Mouse (Mus musculus) layer of hippocampus, postnatal 14 days (tissue): Measurements from ENCODE around the gene Rasgrf1. TPM values are rescaled to one million over a fixed set of nuclear protein-coding genes. Genes with fewer than 3 reads are reported as not detected.

ENCODE experiments used
- DNase-seq, 2 experiments: peaks; one replicate each; pipeline ENCODE4 v3.0.0; 2021 to 2022; ENCODE audit warnings: low spot score in 2 of 2, mixed read lengths in 1 of 2
- total RNA-seq, 2 experiments: library from RNA; stranded (reverse); gene quantifications; 2 replicates each; pipeline ENCODE4 v1.2.3; 2021

The Rasgrf1 gene
- total RNA-seq, 2 experiments from 2014 or later, result 248 to 271 TPM

GRCm38 (mm10) chr9:89967716-89968115, 58.0 kb downstream of the Rasgrf1 start:
- DNase-seq, result no peak

GRCm38 (mm10) chr9:89968836-89969450, 59.2 kb downstream of the Rasgrf1 start:
- DNase-seq, result no peak

DNA sequence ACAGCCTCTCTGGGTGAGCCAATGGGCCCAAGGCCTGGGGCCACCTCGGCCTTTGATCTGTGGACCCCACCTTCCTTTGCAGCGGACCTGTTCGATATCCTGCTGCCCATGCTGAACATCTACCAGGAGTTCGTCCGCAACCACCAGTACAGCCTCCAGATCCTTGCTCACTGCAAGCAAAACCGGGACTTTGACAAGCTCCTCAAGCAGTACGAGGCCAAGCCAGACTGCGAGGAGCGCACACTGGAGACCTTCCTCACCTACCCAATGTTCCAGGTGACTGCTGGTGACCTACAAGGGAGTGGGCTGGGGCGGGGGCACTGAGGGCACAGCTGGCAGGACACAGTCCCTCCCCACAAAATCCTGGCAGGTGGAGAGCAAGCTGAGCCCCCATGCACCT, 60.6 kb downstream of the Rasgrf1 start:
- DNase-seq, result no peak

DNA sequence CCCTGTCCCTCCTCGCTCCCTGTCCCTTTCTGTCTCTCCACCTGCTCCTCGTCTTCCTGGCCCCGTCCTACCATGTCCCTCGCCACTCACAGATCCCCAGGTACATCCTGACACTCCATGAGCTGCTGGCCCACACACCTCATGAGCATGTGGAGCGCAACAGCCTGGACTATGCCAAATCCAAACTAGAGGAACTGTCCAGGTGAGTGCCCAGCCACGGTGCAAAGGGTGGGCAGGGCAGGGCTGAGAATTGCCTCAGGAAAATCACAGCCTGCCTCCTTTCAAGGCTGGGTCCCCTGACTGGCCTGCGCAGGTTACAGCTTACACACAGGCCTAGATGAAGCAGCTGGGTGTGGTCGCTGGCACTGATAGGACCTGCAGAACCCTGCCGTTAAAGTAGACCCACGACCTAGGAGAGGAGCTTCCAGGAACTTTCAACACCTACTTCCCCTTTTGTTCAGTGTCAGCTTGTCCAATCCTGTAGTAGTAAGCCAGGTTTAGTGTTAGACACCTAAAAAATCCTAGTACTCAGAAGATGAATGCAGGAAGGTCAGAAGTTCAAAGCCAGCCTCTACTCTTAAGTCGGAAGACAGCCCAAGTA, 61.3 kb downstream of the Rasgrf1 start:
- DNase-seq, result no peak

GRCm38 (mm10) chr9:89972321-89972720, 62.6 kb downstream of the Rasgrf1 start:
- DNase-seq, result no peak

GRCm38 (mm10) chr9:89973856-89974255, 64.1 kb downstream of the Rasgrf1 start:
- peak; percentile 29 to 64 for DNase-seq

GRCm38 (mm10) chr9:89974463-89974931, 64.8 kb downstream of the Rasgrf1 start:
- DNase-seq, result peak; percentile 26 to 56

GRCm38 (mm10) chr9:89976366-89976940, 66.7 kb downstream of the Rasgrf1 start:
- no peak for DNase-seq

DNA sequence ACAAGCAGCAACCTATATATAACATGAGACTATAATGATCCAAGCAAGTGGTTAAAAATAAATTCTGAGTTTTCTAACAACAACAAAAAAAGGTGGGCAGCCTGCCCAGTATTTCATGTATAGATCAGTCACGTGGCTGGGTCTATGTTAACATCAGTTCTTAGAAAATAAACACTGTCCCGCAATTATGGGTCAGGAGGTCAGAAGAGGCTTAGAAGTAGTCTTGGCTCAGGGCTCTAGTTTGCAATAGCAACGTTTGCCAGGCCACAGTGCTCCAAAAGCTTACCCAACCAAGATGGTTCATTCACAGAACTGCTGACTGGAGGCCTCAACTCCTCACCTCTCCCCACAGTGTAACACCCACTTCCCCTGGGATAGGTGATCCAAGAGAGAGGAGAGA, 69.5 kb downstream of the Rasgrf1 start:
- no peak for DNase-seq

DNA sequence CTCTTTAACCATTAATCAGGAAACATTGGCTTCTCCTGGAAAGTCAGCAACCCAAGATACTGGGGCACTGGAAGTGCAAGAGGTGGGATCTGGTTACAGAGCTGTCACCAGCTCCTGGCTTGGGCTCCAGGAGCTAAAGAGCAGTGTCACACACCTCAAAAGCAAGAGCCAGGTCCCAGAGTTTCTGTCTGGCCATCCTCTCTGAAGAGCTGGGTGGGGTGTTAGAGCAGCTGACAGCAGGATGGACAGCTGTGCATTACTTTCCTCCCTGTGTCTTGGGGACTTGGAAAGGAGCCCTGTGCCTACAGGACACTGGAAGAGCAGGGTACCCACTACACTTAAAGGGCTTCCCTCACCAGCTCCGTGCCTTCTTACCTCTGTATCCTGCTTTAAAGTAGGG, 72.5 kb downstream of the Rasgrf1 start:
- no peak for DNase-seq

- no peak for DNase-seq
Measured at GRCm38 (mm10) chr9:89988053-89988452, 78.3 kb downstream of the Rasgrf1 start.

DNA sequence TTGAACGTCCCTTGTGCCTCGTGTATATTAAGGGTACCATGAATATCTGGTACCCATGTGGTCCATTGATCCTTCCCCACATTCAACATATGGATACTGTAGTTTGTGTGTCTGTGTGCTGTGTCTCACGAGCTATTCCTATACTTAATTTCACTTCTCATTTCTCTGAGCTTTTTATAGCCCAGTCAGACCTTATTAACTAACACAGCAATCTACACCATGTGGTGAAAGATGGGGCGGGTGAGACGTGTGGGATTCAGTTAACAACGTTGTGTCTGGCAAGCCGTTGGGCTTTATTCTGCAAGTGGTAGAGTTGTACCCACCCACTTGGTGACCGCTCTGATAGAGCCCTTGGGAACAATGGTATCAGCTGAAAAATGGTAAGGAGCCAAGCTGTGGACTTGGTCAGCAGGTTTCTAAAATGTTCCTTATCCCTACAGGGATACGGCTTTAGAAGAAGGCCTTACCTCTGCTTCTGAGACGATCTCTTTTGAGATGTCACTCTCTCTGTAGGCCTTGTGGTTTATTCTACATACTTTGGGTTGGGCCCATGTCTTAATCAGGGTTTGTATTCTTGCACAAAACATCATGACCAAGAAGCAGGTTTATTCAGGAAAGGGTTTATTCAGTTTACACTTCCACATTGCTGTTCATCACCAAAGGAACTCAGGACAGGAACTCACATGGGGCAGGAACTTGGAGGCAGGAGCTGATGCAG, 79.3 kb downstream of the Rasgrf1 start:
- no peak for DNase-seq

DNA sequence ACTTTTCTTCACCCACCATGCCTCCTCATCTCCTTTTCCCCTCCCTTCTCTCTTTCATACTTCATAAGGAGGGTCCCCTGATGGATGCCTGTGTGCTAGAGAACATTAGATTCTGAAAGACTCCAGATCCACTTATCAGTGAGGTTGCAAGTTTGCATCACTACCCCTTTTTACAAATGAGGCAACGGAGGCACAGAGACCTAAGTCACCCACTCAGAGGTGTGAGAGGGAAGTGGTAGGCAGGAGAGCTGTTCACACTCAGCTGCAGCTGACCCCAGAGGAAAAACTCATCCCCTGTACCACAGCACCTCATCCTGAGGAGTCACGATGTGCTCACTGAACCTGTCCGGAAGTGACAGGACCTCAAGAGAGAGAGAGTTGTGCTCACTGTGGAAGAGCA, 96.7 kb downstream of the Rasgrf1 start:
- no peak for DNase-seq

DNA sequence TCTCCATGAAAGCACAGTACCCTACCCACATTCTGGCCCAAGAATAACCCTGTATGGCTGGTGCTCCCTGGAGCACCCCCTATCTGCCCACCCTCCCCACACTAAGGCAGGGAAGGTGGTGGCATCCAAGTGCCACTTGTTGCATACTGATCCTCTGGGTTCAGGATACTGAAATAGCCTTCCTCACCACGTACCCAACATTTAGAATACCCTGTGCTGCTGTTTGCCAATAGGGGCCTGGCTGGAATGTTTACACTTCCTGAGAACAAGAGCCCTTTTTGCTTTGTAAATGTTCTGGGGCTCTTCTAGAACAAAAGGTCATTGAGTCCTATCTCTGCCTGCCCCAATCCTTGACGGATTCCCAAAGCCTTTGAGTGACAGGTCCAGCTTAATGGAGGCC, 97.4 kb downstream of the Rasgrf1 start:
- no peak for DNase-seq

DNA sequence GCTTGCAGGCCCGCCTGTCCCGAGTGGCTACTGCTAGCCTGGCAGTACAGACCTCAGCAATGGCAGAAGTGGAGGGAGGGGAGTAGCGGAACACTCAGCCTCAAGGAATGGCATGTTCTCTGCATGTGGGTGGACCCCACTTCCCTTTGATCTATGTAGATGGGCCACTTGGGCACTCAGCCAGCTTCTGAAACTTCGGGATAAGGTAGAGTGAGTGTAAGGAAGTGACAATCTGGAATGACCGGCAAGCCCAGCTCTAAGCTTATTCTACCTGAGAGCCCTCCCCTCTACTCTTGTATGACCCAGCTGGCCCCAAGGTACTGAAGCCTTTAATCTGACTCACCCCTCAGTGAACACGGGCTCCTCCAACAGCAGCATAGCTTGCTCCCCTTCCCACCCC, 98.4 kb downstream of the Rasgrf1 start:
- DNase-seq, result no peak

DNA sequence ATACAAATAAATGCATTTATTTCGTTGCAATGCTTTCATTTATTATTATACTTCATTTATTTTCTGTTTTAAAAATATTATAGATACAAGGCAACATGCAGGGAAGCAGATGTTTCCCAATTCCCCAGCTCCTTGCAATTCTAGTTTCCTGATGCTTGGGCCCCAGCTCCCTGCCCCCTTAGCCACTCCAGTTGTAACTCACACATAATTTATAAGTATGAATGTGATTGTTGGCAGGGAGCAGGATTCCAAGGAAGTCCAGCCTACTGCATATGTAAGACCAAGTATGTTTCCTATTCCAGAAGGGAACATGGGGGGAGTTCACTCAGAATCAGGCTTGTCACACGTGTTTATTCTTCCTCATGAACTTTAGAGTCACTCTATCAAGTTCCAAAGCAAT, 102.1 kb downstream of the Rasgrf1 start:
- no peak for DNase-seq

DNA sequence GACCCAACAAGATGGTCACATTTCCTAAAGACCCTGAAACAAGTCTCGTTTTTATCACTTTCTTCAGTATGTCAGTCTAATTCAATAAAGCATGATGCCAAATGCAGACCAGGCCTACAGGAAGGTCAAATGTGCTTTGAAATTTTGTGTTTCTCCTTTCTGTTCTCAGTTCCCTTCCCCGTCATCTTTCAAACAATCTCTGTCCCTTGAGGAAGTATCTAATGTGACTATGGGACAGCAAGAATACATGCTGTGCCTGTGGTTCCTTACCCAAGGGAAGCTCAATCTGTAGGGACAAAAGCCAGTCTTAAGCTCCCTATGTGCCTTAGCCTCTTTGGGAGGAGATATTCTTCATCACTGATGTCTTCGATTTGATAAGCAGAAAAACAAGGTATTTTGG, 104.9 kb downstream of the Rasgrf1 start:
- no peak for DNase-seq

GRCm38 (mm10) chr9:90016204-90016603, 106.5 kb downstream of the Rasgrf1 start:
- DNase-seq, result no peak

- DNase-seq, result peak; percentile 60 to 84
Measured at GRCm38 (mm10) chr9:90020866-90021265, 111.2 kb downstream of the Rasgrf1 start.

DNA sequence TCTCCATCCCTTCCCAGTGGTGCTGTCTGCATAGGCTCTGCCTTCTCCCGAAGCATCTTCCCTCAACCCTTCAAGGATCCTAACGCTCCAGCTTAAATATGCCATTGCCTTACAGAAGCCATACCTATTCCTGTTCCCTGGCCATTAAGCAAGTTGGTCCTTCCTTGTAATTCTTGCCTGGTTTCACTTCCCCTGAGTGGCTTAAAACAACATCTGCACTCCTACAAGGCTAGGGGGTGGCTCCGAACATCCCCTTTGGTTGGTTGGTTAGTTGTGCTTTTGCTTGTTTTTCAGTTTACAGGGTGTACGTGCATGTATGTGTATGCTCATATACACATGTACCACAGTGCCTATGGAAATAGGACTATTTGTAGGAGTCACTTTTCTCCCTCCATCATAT, 111.7 kb downstream of the Rasgrf1 start:
- DNase-seq, result no peak

DNA sequence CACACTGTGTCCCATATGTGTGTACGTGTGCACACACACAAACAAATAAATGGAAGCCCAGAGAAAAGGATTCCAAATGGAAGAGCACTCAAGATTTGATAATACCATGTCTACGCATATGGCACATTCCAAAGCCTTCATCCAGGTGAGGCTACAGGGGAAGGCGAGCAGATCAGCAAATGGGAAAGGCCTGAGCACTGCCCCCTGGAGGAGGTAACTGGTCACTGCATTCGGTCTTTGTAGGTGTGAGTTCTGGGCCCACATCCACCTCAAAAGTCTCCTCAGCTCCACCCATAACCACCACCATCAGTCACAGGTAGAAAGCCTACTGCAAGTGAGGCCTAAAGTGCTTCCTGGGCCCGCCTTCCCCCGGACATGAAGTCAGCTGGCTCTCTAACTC, 118.0 kb downstream of the Rasgrf1 start:
- no peak for DNase-seq

DNA sequence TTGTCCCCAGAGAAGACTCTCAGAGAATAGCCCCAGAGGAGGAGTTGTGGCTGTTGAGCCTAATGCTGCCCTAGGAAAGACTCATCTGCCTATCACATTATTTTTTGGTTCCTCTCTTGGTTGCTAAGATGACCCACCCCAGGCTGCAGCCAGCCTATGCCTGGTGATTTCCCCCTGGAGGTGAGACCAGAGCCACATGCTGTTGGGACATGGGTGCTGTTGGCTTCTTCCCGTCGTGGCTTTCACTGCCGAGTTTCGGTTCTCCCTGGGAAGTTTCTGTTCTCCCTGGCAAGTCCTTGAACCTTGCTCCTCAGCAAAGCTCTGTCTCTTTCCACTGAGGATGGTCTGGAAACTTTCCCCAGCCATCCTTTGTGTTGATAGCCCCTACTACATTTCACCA, 124.2 kb downstream of the Rasgrf1 start:
- no peak for DNase-seq
